Comparison of ENCODE assay signal across 13 mouse cellular contexts in the genomic region with DNA sequence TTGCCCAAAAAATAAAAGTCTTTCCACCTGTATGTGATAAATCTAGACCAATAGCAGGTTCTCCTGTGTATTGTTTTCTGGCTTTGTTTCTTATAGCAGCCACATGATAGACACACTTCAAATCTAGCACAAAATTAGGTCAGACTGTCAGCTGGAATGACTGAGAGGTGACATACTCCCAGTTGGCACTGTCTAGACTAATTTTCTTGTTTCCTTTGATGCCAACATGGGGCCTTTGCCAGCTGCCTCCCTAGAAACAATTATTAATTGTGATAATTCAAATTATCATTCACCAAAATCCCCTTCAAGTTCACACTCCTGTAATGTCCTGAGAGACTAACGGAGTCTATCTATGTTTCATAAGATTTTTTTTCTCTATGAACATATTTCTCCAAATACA.
A peak's percentile ranks its signal among the peaks of the same experiment; 100 is the strongest.
DNase-seq lines count a peak whose midpoint lies in the region.
"Had no signal": no experiment of that assay in that cellular context is flagged by ENCODE, and none has a peak within 500 bp of the region (broad histone marks: within the 10 kb centered on the region; RNA-seq: fewer than 3 reads in every experiment).

No protein-coding gene starts in this region.

- DNase-seq in cerebellum, adult 18-20 months, result peak; percentile 33 to 49
- DNase-seq in cerebellum, adult 8-10 months, result no peak
- peak; percentile 62 to 70 for DNase-seq in cerebellum, postnatal 14 days
- DNase-seq in cerebellum, adult 11 months, result no peak
- DNase-seq in retina, postnatal 1 day, result peak; percentile 23
- no peak for DNase-seq in retina, embryonic 14.5 days (ENCODE audit: low spot score)
- DNase-seq in ovary, adult 18-20 months (ENCODE audit: low spot score), result no peak
- DNase-seq: adrenal gland, adult 2 months; embryo, embryonic 11 days; gastrocnemius, postnatal 36 days; heart, adult 11 months; heart, postnatal 36 days; kidney, adult 2 months had no signal

Comparison
In these comparisons a context has a peak if more than half of its experiments do, and no peak if none do; other contexts are left out.
1. DNase-seq: peak in cerebellum, adult 18-20 months (2 of 2), cerebellum, postnatal 14 days (2 of 2) and retina, postnatal 1 day (single experiment); none in cerebellum, adult 8-10 months (single experiment), cerebellum, adult 11 months (single experiment), retina, embryonic 14.5 days (single experiment) and ovary, adult 18-20 months (single experiment).